Mouse (Mus musculus): ENCODE data around the gene Ubox5.

Ubox5 gene

DNA sequence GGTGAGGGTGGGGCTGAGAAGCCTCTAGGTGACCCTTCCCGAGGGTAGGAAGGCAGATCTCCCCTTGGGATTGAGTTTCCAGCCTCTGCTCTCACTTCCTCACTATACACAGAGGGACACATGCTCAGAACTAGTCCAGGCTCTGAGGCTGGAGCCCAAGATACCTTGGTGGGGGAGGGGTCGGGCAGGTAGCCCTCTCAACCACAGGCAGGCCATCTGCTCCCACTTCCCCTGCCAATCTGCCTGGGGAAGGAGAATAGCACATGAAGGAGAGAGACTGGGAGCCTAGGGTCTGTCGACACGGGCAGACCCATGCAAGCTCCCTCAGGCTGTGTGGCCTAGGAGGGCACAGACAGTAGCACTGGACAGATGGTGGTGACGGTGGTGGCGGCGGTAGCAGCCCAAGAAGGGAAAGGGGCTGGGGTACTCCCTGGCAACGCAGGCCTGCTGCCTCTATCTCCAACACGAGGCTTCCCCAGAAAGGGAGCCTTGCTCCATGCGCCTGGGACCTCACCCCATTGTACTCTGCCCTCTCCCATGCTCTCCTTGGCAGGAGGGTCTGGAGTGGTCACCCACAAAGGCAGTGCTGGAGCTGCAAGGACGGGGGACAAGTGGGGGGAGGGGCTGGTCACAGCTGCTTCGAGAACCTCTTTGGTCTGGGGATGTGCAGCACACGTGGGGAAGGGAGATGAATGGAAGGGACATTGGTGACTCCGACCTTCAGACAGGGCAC is 4.3 kb upstream of the Ubox5 start:
- DNase-seq (ENCODE audit: low spot score): no peak

GRCm38 (mm10) chr2:130632887-130633675 is 3.2 kb upstream of the Ubox5 start:
- DNase-seq (ENCODE audit: low spot score): no peak

DNA sequence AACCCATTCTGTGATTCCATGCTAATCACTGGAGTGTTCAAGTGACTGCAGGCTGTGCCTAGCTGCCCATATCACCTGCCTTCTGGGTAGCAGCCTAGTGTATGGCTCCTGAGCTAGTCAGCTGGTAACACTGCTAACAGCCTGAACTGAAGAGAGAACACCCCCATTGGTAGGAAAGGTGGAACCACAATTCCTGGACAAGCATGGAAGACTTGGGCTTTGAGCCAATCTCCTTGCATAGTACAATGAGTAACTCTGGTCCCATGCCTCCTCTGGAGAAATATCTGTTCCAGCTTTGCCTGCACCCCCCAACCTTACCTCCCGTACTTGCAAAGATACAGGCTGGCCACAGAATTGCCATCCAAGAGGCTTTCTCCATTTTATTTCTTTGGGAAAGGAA is 2.6 kb upstream of the Ubox5 start:
- DNase-seq (ENCODE audit: low spot score): no peak

DNA sequence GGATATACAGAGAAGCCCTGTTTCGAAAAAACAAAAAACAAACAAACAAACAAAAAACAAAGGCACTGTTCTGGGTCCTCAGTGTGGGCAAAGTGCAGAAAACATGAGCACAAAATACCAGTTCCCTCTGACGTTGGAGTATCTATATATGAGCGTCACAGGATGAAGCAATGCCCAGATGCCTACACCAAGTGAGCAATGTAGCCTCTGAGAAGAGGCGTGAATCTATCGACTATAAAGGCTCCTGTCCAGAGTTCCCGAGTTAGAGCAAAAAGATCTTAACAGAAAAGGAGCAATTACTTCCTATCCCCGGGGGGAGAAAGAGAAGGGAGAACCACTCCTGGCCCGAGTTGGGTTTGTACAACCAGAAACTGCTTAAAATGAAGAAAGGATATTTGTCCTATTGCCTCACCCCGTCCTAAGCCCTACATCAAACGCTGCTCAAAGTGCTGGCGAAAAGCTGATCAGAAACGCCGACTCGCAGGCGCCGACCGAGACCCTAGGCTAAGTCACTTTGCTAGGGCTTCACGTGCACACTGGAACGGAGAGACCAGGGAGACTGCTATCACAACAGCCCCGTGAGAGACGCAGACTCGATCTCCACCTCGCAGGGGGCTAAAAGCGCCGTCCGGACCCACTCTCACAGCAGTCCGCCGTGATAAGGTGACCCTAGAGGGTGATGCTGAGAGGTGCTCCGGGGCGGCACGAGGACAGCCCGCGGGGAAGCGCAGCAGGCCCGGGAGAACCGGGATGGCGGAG is 579 bp downstream of the Ubox5 start:
- no peak for DNase-seq (ENCODE audit: low spot score)

DNA sequence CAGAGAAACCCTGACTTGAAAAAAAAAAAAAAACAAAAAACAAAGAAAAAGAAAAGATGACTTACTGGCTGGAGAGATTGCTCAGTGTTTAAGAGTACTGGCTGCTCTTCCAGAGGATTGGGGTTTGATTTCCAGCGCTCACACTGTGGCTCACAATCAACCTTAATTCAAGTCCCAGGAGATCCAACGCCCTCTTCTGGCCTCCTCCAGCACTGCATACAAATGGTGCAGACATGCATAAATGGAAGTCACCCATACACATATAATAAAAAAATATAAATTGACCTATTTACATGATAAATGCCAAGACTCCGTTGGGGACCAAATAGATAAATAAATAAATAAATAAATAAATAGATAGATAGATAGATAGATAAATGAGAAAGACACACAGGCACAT is 1.4 kb downstream of the Ubox5 start:
- no peak for DNase-seq (ENCODE audit: low spot score)

DNA sequence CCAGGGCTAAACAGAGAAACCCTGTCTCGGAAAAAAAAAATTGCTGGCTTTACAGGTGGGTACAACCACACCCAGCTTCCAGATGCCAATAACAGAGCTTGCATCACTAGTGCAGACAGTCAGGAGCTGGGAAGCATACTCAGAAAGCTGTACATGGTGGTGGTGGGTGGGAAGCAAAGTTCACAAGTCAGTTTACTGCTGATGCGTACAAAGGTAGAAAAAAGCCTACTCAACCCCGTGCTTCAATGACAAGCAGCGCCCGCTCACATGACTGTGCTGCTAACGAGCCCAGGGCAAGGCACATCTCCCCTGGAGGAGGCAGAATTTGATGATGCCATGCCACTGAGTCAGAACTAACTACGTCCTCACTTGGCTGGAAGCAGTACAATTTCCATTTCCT is 10.9 kb downstream of the Ubox5 start:
- no peak for DNase-seq (ENCODE audit: low spot score)

GRCm38 (mm10) chr2:130613091-130613490 is 16.7 kb downstream of the Ubox5 start:
- no peak for DNase-seq (ENCODE audit: low spot score)

DNA sequence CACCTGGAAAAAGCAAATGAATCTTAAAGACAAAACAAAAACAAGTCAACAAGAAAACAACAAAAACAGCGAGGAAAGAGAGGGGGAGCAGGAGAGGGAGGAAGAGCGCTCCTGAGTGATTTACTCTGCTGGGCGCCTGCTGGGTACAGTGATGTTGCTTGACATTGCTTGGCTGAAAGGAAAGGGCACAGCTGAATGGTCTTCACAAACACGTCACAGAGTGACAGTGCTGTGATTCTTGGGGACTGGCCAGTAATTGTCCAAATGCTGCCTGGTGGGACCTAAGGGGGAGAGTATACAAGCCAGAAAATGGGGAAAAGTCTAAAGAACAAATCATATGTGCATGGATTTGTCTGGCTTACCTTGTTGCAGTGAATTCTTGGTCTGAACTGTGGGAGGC is 27.6 kb downstream of the Ubox5 start:
- DNase-seq (ENCODE audit: low spot score): no peak

DNA sequence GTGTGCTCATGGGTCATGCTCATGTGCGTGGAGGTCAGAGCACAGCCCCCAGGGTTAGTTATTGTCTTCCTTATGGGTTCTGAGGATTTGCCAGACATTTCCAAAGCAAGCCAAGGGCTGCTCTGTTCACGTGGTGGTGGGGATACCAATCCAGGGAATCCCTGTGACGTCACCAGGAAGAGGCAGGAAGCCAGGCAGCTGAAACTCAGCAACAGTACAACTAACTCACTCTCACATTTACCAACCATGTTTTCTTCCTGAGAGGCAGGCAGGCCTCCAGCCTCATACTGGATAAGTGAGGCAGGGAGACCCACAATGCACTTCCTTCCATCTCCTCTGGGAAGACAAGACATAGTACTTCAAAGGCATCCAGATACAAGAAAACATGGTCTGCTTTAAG is 31.4 kb downstream of the Ubox5 start:
- no peak for DNase-seq (ENCODE audit: low spot score)

GRCm38 (mm10) chr2:130597601-130598010 is 32.2 kb downstream of the Ubox5 start:
- no peak for DNase-seq (ENCODE audit: low spot score)

- no peak for DNase-seq (ENCODE audit: low spot score)
These were observed 34.2 kb downstream of the Ubox5 start for GRCm38 (mm10) chr2:130595596-130595995.

GRCm38 (mm10) chr2:130591016-130591415 is 38.8 kb downstream of the Ubox5 start:
- no peak for DNase-seq (ENCODE audit: low spot score)

- DNase-seq (ENCODE audit: low spot score): no peak
These were observed 40.1 kb downstream of the Ubox5 start for GRCm38 (mm10) chr2:130589761-130590160.

DNA sequence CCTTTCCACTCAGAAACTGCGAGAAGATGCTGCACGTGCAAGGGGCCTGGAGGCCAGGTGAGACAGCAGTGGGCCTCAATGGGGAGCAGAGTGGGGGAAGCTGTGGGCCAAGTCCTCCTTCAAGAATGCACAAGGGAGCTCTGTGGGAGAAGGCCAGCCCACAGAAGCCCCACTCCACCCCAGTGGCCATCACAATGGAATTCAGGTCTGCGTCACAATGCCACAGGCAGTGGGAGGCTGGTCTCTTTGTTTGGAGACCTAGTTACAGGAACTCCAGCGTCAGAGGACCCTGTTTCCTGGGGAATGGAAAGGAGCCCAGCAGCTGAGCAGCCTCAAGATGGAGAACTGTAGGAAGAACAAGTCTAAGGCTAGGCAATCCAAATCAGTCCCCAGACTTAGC is 40.7 kb downstream of the Ubox5 start:
- no peak for DNase-seq (ENCODE audit: low spot score)

- DNase-seq (ENCODE audit: low spot score): no peak
These were observed 41.5 kb downstream of the Ubox5 start for GRCm38 (mm10) chr2:130588373-130588772.

DNA sequence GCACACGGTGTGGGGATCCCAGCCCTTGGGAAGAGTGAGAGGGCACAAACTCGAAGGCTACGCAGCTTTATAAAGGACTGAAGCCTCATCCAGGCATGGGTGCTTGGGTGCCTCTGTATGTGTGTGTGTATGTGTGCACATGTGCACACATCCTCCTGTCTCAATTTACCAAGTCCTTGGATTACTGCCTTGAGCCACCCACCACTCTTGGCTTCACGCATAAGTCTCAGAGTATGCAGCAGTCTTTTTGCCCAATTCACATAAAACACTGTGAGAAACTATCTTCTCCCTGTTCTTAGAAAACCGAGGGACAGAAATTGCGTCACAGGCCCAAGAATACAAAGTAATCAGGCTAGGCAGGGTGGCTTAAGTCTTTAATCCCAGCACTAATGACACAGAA is 43.8 kb downstream of the Ubox5 start:
- no peak for DNase-seq (ENCODE audit: low spot score)

- DNase-seq (ENCODE audit: low spot score): no peak
These were observed 45.8 kb downstream of the Ubox5 start for GRCm38 (mm10) chr2:130583902-130584560.

DNA sequence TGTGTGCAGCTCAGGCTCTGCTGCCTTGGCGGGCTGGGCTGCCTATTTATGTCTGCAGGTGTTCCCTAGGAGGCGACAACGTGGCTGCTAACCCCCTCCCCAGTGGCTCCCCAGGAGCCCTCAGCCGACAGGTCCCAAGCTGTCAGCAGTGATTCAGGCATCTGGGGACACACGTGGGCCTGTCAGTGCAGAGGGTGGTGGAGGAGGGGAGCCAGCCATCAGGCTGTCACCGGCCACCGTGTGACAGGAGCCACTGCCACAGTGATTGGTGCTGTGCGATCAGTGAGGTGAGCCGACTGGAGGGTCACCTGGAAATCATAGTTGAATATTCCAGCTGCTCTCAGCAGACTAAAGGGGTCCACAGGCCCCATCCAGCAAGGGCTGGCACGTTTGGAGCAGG is 47.3 kb downstream of the Ubox5 start, which contains the start of gene Avp:
TSS of gene Avp (minus strand) at position 3 of the 400 bp plus-strand sequence.
- no peak for DNase-seq (ENCODE audit: low spot score)

DNA sequence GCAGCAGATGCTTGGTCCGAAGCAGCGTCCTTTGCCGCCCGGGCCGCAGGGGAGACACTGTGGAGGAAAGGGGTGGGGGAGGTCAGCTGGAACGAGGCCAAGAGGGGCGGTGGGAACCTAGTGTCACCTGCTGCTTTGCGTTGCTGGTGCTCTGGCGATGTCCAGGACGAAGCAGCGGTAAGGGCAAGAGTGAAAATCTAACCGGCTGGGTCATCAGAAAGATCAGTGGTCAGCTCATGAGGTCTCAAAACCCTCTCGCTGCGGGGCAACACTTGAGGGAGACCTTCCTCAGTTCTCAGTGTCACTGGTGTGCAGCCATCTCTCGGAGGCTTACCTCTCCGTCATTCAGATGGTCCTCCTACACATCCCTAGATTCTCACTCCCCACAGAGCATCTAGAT is 48.6 kb downstream of the Ubox5 start:
- DNase-seq (ENCODE audit: low spot score): no peak

DNA sequence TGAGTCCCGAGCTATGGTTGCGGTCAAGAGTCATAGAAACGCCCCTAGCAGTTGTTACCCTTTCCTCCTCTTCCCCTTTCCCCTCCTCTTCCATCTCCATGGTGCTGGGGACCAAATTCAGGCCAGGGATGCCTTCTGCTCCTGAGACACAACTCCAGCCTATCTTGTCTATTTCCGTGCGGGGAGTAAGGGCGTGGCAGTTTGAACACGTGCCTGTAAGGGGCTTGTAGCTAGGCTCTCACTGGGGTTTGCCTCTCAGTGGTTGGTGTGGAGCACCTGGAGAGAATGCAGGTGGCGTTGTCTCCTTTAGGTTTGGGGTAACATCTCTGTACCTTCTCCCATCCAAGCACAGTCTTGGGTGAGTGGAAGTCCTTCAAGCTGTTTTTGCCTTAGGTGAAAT is 50.0 kb downstream of the Ubox5 start:
- no peak for DNase-seq (ENCODE audit: low spot score)

DNA sequence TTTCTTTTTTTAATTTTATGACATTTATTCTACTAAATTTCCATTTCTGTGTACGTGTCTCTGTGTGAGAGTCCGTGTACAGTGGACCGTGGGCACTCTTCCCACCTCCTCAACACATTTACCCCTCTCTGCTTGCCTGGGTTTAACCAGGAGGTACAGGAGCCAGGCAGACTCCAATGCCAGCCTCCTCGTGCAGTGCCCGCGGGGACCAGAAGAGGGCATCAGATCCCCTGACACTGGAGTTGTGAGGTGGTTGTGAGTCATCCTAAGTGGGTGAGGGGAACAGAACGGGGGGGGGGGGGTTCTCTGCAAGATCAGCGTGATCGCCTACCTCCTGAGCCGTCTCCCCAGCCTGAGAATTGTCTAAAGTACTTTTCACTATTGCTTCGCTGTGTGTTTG is 51.7 kb downstream of the Ubox5 start:
- DNase-seq (ENCODE audit: low spot score): peak; percentile 55

DNA sequence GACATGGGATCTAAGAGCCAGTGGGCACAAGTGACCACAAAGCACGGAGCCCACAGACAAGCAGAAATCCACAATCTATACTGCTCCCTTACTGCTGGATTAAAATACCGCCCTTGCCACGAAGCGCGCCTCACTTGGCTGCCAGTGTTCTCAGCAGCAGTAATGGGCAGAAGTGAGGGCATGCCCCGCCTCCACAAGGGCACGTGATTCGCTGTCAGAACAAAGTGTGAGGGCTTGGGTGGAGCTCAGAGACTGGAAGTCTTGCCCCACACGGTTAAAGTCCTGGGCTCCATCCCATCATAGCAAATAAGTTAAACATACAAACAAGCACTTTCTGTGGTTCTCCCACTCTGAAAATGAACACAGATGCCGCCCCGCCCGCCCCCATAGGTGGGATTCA is 52.2 kb downstream of the Ubox5 start:
- peak; percentile 45 for DNase-seq (ENCODE audit: low spot score)

Measured in ovary, postnatal 36 days (tissue).